Mouse (Mus musculus): ENCODE measurements around the gene Clasp1.

Gene Clasp1

DNA sequence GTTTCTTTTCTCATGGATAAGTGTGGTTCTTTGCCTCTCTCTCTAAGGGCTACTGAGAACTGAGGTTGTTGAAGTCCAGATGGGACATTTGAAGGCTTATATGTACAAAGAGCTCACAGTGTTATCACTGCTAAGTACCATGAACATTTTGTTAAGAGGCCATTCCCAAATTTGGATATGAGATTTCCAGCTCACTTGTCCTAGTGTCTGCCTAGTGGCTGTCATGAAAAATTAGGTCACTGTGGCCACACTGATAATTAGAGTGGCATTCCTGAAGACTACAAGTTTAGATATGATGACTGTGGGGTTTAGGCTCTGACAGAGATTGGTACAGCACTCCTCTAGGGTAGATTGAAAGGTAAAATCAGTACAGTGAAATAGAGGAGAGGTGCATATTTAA lies 97.2 kb downstream of the Clasp1 start:
- in situ Hi-C loops (cut with MboI; ENCODE audit: low sequenced_read_pairs) = no loop called here

DNA sequence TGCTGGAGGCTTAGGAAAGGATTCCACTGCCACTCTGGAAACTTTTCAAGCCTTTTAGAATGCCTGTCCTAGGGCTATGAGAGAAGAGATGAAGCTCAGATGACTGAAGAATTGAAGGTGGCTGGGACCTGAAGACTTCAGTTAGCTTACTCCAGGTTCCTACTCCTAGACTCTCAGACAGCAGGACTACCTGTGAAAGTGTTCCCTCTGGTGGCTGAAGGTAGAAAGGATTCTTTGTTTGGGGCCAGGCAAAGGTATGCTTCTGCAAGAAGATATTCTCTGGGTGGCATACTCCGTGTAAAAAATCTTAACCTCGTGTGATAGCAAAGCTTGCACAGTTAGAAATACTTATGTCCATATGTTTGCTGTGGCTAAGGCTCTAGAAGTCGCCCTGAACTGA lies 104.0 kb downstream of the Clasp1 start:
- in situ Hi-C loops (cut with MboI; ENCODE audit: low sequenced_read_pairs) = no loop called here

DNA sequence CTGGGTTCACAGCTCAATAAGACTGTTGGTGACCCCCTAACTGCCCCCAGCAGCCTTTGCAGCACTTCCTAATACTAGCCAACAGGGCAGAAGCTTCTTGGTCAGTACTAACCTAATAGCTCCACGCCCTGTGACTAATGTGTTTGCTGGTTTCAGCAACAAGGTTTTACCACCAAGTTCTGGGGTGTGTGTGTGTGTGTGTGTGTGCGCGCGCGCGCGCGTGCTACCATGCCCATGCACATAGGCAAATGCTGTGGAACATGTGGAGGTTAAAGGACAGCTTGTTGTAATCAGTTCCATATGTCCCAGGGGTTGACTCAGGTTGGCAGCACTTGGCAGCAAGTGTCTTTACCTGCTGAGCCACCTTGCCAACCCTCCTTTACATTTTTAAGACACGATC lies 105.7 kb downstream of the Clasp1 start:
- in situ Hi-C loops (cut with MboI; ENCODE audit: low sequenced_read_pairs) = no loop called here

- in situ Hi-C loops (cut with MboI; ENCODE audit: low sequenced_read_pairs) = no loop called here
Measured at GRCm38 (mm10) chr1:118498311-118498710, 109.5 kb downstream of the Clasp1 start.

- in situ Hi-C loops (cut with MboI; ENCODE audit: low sequenced_read_pairs) = no loop called here
Measured at GRCm38 (mm10) chr1:118500606-118501005, 111.7 kb downstream of the Clasp1 start.

- in situ Hi-C loops (cut with MboI; ENCODE audit: low sequenced_read_pairs) = no loop called here
Measured at GRCm38 (mm10) chr1:118501691-118502090, 112.8 kb downstream of the Clasp1 start.

DNA sequence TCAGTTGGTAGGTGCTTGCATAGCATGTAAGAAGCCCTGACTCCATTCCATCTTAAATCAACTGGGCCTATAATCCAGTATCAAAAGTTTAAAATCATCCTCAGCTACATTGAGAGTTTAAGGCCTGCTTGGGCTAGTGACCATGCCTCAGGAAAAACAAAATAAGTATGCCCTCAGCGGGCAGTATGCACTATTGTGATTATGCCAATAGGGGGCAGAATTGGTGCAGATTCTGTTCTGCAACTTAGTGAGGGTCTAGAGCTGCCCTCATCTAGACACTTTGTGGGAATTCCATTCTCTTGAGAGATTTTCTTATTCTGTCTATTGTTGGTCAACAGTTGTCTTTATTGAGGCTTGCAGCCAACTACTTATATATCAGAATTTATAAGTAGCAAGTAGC lies 116.9 kb downstream of the Clasp1 start:
- in situ Hi-C loops (cut with MboI; ENCODE audit: low sequenced_read_pairs) = no loop called here

- in situ Hi-C loops (cut with MboI; ENCODE audit: low sequenced_read_pairs) = no loop called here
Measured at GRCm38 (mm10) chr1:118510996-118511395, 122.1 kb downstream of the Clasp1 start.

DNA sequence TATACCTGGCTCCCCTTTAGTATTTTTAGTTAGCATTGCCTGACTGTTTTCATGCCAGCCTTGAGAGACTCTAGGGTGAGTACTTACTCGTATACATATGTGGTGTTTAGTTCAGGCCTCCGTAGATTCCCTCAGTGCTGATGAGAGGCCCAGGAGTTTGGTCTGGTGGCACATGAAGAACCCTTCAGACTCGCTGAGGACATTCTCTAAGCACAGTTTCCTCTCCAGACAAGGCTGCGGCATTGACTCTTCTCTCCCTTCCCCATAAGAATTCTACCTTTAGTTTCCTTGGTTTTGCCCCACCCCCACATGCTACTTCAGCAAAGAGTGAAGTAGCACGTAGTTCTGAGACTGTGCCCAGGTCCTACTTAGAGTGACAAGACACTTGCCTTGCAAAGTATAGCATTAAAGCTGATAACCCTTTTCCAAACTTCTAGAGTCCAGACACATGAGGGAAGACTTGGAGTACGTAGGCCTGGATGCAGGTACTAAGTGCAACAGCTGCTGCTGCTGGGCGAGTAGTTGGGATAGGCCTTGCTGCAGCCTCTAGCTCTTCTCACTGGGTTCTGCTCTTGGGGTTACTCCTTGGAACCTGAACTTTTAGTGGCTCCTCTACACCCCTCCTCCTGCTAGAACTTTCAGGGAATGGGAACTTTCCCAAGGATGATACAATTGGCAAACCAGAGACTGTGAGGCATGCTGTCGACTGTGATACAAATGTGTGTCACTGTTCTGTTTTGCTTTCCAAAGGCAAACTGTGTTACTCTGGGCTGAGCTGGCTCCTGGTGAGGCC lies 123.1 kb downstream of the Clasp1 start:
- in situ Hi-C loops (cut with MboI; ENCODE audit: low sequenced_read_pairs) = no loop called here

DNA sequence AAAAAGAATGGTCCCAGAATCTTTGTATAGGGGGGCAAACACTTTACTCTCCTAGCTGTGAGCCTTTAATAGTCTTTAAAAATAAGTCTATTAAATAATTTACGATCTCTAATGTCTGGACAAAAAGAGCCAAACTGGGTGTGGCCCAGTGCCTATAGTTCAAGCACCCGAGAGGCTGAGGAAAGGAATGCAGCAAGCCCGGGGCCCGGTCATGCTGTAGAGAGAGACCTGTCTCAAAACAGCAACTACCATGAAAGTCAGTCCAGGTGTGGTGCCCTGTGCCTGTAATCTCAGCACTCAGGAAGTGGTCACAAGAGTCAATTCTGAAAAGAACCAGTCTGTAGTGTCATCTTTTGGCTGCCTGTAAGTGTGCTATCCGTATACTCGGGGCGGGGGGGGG lies 127.4 kb downstream of the Clasp1 start:
- in situ Hi-C loops (cut with MboI; ENCODE audit: low sequenced_read_pairs) = no loop called here

- in situ Hi-C loops (cut with MboI; ENCODE audit: low sequenced_read_pairs) = no loop called here
Measured at GRCm38 (mm10) chr1:118523161-118523560, 134.3 kb downstream of the Clasp1 start.

DNA sequence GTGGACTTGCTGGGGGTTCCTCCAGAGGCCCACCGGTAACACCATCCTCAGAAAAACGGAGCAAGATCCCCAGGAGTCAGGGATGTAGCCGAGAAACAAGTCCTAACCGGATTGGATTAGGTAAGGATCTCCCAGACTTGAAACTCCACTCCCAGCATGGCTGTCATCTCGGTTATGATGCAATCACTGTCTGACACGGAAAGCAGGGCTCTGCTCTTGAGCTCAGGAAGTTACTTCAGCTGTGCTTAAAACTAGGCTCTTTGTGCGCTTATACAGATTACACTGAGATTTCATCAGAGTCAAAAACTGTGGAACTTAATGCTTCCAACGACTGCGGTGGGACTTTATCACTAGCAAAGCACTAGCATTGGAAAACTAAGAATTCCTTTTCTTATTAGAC lies 136.5 kb downstream of the Clasp1 start:
- in situ Hi-C loops (cut with MboI; ENCODE audit: low sequenced_read_pairs) = no loop called here

DNA sequence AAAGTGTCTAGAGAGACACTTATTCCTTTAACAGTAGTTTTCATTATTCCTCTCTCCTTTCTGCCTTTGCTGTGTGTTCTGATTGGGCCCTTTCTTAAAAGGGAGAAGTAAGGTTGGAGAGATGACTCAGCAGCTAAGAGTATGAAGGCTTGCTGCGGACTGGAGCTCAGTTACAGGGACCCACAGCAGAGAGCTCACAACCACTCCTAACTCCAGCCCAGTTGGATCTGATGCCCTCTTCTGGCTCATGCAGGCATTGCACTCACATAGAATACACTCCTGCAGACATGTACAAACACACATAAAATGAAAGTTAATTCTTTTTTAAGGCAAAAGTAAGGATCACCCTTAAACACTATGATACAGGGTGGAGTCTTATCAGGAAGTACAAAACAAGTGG lies 140.4 kb downstream of the Clasp1 start:
- in situ Hi-C loops (cut with MboI; ENCODE audit: low sequenced_read_pairs) = no loop called here

GRCm38 (mm10) chr1:118531259-118531658 lies 142.4 kb downstream of the Clasp1 start:
- in situ Hi-C loops (cut with MboI; ENCODE audit: low sequenced_read_pairs) = no loop called here

DNA sequence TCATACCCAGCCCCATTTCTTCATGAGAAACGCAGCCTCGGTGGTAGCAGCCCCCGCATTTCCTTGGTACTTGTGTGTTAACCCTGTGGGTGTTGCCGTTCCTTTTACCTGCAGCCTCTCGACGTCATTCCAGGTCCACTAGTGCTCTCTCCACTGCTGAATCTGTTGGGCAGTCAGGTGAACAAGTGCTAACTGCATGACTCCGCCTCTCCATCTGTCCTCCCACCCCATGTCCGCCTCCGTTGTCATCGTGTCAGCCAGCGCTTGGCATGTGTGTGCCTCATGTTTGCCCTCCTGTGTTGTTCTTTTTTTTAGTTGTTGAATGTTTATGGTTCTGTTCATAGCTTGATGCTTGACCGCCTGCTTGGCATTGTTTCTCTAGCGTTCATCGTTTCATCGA lies 147.2 kb downstream of the Clasp1 start:
- in situ Hi-C loops (cut with MboI; ENCODE audit: low sequenced_read_pairs) = no loop called here

GRCm38 (mm10) chr1:118539046-118539445 lies 150.2 kb downstream of the Clasp1 start:
- in situ Hi-C loops (cut with MboI; ENCODE audit: low sequenced_read_pairs) = no loop called here

DNA sequence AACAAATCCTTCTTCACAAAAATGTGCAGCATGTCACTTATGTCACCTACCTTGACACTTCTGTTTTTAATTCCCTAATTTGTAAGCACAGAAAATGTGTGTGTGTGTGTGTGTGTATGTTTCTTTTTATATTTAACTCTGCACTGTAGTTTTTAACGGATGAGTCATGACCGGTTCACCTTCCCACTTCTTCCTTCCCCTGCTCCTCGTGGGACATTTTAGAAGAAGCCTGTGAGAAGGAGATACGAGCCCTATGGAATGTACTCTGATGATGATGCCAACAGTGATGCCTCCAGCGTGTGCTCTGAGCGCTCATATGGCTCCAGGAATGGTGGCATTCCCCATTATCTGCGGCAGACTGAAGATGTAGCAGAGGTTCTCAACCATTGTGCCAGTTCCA lies 154.0 kb downstream of the Clasp1 start:
- in situ Hi-C loops (cut with MboI; ENCODE audit: low sequenced_read_pairs) = no loop called here

- in situ Hi-C loops (cut with MboI; ENCODE audit: low sequenced_read_pairs) = no loop called here
Measured at GRCm38 (mm10) chr1:118548769-118549168, 159.9 kb downstream of the Clasp1 start.

DNA sequence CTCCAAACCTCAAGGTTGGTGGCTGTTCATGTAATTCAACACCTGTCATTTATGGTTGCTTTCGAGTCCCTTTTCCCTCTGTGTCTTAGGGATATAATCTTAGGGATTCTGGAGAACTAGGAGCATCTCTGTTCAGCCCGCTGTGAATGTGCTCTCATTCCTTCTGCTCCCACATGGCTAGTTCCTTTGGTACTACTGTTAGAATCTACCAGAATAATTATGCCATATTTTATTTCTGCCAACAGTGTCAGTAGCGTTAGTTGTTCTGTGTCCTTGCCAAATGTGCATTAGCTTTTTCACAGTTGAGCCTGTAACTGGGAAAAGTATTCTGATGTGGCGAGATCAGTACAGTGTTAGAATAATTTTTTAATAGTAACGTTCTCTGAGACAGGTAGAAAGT lies 162.3 kb downstream of the Clasp1 start:
- in situ Hi-C loops (cut with MboI; ENCODE audit: low sequenced_read_pairs) = loop anchor here (25.0 kb wide), 1 partner anchor 211 kb away; no protein-coding TSS in a partner anchor

- in situ Hi-C loops (cut with MboI; ENCODE audit: low sequenced_read_pairs) = loop anchor here (25.0 kb wide), 1 partner anchor 210 kb away; no protein-coding TSS in a partner anchor
Measured at GRCm38 (mm10) chr1:118552071-118552470, 163.2 kb downstream of the Clasp1 start.

- in situ Hi-C loops (cut with MboI; ENCODE audit: low sequenced_read_pairs) = loop anchor here (25.0 kb wide), 1 partner anchor 209 kb away; no protein-coding TSS in a partner anchor
Measured at GRCm38 (mm10) chr1:118553045-118553444, 164.2 kb downstream of the Clasp1 start.

- in situ Hi-C loops (cut with MboI; ENCODE audit: low sequenced_read_pairs) = loop anchor here (25.0 kb wide), 1 partner anchor 209 kb away; no protein-coding TSS in a partner anchor
Measured at GRCm38 (mm10) chr1:118553451-118553850, 164.6 kb downstream of the Clasp1 start.

GRCm38 (mm10) chr1:118554961-118555360 lies 166.1 kb downstream of the Clasp1 start:
- in situ Hi-C loops (cut with MboI; ENCODE audit: low sequenced_read_pairs) = loop anchor here (25.0 kb wide), 1 partner anchor 207 kb away; no protein-coding TSS in a partner anchor

All from CH12F3 (cell line).